Mouse (Mus musculus): ENCODE measurements at regions not wholly inside any gene's neighbourhood (a gene's known extent, or its start where the extent isn't known, plus 50 kb on each side); places are given as distances from the start of the nearest gene placed in this dataset.
"Not testable (repeated sequence)": the region's sequence is repeated elsewhere in the genome, so short reads cannot be mapped to it uniquely, and the experiment has no call there.

DNA sequence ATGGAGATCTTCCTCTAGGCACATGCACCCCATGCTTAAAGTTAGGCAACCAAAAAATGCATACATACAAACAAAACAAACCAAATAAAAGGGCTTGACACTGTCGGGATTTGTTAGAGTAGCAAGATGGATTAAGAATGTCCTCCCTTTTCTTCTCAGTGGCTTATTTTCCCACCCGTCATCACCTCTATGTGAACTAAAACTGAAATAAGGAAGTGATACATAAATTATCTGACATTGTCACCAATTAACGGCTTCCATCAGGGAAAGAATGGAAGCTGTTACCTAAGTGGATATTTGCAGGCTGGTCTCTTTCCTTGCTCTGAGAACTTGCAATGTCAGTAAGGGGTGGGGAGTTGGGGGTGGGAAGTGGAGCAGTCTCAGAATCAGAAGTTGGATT, 541.5 kb downstream of the Diaph3 start:
- intact Hi-C loops (cut with DNase I): no loop called here
- DNase-seq: no peak

DNA sequence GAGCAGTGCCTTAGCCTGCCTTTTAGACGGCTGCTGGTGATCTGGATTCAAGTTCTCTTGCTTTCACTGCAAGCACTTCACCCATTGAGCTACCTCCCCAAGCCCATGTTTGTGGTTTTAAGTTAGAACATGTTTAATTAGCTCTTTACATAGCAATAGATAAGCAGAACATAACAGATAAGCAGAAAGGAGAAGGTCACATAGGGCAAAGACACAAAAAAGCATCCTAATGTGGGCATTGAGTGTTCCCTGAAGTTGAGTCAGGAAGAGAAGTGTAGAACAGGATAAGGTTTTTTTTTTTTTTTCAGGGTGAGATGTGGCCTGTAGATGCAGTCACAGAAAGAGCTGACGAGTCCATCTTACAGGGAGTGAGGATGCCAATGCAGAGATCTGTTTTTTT, 552.5 kb downstream of the Diaph3 start:
- no peak for DNase-seq
- intact Hi-C loops (cut with DNase I): no loop called here

DNA sequence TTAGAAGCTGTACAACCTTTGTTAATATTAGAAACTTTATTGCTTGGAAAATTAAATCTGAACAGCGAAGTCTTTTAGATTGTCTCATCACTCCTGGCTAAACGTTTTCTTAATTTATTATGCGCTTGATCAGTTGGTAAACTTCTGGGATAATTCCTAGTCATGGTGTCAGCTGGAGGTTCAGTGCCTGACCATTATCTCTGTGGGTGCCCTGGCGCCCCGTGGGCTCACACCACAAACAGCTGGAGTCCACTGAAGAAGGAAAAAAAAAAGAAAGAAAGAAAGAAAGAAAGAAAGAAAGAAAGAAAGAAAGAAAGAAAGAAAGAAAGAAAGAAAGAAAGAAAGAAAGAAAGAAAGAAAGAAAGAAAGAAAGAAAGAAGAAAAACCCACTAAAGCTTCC, 555.1 kb downstream of the Diaph3 start:
- intact Hi-C loops (cut with DNase I): not testable (repeated sequence)

DNA sequence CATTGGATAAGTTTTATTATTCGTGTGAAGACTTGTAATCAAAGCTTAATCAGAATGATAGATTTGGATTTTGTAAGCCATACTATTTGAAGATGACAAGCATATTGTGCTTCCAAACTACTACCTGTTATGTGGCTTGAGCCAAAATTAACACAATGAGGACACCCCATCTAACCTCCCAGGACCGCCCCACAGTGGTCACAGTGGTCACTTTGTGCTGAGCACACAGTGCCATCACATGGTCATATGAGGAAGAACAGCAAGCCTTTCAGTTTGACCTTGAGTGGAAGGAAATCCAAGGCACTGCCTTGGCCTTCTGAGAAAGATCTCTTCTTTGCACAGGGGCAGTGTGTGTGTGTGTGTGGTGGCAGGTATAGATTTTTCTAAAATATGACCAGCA, 578.3 kb downstream of the Diaph3 start:
- intact Hi-C loops (cut with DNase I): no loop called here
- DNase-seq: peak; percentile 42

More for the DNA sequence above, 555.1 kb downstream of the Diaph3 start:
- not testable (repeated sequence) for DNase-seq

DNA sequence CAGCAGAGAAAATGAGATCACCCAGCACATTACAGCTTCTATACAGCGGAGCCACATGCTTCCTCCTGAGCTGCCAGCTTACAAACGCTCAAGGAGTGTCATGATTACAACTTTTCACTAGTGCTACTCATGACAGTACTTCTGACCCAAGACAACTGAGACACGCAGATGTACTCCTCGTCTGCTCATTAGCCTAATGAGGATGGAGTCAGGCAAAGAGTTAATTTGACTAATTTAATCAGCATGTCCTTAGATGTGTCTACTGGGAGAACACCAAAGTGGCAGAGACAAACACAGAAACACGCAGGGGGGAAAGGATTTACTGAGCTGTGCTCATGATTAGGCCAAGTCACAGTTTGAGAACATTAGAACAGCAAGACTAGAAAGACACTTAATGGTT, 603.0 kb downstream of the Diaph3 start:
- no peak for DNase-seq
- intact Hi-C loops (cut with DNase I): no loop called here

DNA sequence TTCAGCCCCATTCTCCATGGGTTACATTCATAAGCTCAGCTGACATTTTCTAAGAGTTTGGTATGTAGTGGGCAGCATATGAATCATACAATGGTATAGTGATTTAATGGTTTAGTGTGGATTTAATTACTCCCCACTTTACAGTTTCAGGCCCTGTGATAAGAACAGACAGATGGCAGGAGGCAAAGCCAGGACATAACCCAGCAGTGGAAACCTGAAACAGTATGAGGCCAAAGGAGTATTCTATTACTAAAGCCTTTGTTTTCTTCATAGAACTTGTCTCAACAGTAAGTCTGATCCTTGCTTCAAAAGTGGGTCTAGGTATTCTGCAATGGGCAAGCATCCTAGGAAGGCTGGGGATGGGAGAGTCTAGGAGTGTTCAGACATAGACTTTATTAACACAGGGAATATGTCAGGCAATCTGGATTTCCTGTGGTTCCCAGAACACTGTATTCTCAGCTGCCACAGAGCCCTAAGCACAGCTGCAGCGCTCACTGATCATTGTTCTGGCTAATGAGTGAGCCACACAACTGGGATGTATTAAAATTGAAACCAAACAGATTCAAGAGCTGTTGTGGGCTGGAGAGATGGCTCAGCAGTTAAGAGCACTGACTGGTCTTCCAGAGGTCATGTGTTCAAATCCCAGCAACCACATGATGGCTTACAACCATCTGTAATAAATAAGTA, 604.6 kb downstream of the Diaph3 start:
- intact Hi-C loops (cut with DNase I): no loop called here
- DNase-seq: no peak

DNA sequence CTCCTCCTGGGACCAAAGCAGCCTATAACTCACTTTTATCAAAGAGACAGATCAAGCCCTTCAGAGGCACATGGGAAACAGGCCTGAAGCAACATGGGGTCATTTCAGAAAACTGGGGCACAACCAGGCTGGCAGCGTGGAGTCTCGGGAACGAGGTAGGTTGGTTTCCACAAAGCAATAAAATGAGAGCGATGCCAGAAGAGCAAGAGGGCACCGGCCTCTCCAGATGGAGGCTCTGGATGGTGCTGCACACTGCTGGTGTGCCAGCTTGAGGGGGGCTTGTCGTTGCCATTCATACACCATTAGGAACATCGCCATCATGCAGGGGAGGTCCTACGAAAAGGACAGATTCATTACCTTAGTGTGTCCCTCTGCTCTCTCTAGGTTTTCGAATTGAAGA, 630.6 kb downstream of the Diaph3 start:
- peak; percentile 51 for DNase-seq
- intact Hi-C loops (cut with DNase I): no loop called here

DNA sequence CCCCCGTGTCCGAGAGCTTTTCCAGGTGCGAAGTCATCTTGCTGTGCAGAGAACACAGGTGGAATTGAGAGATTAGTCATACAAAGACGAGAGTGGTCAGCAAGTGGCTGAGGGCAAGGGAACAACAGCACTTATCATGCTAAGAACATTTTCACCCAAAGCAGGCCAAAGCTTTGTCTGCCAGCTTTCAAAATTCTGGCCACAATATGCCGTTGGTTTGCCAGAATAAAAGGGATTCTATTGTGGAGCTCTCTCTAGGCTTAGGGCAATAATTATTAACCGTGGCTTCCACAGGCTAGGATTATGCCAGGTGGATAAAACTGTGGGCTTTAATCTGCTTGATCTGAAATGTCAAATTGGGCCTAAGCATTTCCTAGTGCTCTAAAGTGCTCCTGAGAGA, 631.3 kb downstream of the Diaph3 start:
- intact Hi-C loops (cut with DNase I): no loop called here
- DNase-seq: peak; percentile 13

DNA sequence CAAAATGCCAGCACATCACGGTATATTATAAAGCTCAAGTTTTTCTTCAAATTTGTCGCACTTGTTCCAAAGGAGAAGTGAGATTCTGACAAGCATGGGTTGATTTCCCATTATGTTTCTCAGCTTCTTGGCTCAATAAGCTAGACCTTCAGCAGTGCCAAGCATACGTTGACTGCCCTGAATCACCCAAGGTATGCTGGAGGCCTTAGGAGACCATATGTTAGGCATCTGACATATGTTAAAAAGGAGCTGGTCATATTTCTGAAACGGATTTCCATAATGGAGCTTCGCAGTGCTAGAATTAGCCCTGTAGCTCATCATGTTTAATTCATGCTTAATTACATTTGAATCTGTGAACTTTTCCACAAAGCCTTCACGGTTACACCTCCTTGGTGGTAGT, 634.7 kb downstream of the Diaph3 start:
- DNase-seq: peak; percentile 28
- intact Hi-C loops (cut with DNase I): no loop called here

DNA sequence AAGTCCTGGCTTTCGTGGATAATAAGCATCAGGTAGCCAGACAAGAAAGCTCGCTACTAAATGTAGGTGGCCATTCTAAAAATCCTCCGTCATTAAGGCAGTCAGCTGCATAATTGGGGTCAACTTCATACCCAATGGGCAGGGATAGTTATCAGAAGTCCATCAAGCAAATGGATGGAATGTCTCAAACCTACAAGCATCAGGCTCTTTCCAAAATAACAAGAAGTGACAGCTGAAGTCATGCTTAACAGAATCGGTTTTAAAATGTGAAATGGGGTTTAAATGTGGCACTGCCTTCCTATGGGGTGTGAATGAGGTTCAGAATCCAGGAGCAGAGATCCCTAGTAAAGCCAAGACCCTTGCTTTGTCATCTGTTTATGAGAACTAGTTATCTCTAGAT, 650.2 kb downstream of the Diaph3 start:
- intact Hi-C loops (cut with DNase I): no loop called here
- no peak for DNase-seq

DNA sequence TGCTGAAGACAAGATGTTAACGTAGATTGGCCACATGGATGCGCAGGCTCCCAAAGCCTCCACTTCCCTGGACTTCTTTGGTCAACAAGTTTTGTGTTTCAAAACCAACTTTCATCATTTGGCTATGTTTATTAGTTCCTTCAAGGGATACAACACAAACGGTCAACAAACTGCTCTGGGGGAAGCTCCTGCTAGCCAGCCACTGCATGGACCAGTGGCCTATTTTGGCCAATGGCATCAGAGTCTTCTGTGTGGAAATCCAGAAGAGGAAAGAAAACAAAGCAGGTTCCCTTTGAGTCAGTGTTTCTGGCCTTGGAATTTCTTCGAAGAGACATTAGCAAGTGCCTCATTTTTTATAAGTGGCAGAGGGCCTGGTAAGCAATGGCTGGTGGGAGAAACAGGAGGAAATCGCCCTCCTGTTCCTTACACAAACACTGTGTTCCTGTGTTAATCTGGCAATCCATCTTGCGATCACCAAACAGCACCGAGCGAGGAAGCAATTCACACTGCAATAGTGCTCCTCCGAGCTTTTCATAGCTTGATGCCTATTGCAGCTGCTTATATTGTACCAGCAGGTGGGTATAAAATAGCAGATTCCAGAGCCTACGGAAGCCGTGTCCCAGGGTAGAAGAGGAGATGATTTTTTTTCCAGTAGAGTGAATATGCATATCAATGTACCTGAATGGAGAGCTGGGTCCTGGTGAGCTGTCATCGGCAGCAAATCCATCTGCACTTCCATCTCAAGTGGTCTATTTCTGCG, 651.0 kb downstream of the Diaph3 start:
- intact Hi-C loops (cut with DNase I): no loop called here
- DNase-seq: peak; percentile 10

DNA sequence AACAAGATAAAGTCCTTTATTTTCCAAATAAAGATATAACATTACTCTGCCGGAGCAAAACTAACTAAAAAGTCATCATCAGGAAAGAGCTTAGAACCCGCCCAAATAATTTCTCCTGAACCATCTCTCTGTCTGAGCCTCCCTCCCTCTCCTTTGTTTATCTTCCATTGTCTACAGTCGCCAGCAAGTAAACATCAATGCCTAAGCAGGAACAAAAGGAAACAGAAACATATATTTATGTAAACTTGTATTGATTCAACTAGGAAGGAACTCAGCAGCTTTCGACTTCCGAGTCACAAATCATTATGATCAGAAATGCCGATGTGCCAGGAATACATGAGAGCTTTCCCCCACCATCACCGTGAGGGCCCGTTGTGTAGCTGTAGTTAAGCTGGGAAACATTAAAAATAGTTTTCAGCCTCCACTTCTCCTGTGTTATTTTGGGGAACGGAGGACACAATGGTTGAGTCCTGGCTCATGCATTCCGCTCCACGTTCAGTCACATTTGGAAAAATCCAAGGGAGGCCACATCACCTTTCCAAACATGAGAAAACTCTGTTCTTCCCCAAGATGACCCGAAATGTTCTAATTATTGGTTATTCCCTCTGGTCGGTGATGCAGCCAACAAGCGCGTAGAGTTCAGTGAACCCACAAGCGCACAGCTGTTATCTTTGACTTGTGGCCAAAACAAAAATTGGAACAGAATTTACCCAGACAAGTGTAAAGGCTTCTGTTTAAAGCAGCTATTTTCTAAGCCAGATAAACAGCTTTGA, 651.8 kb downstream of the Diaph3 start:
- intact Hi-C loops (cut with DNase I): no loop called here

DNA sequence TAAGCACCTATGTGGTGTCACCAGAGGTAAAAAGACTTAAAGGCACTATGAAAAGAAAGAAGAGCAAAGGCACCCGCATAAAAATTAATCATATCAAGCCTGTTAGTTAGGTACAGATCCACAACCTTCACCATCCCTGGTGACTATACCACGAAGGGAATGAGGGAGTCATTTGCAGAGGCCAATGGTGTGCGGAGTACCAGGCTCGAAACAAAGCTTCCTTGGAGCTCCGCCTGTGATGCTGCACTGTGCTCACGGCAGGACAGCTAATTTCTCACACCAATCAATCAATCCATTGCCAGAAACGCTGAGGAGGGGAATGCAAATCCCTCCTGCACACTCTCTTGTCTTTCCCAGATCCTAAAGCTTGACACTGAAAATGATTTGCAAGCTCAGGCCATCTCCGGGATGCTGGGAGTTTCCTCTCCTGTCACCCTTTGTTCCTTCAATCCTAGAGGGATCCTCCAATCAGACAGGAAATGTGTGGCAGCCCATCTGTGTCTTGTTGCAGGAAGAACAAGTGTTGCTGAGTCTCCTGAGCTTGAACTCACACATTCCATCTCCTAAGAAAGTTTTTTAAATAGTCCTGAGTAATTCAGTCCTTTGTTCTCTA, 653.6 kb downstream of the Diaph3 start:
- no peak for DNase-seq

More for the DNA sequence above, 651.8 kb downstream of the Diaph3 start:
- peak; percentile 60 for DNase-seq

DNA sequence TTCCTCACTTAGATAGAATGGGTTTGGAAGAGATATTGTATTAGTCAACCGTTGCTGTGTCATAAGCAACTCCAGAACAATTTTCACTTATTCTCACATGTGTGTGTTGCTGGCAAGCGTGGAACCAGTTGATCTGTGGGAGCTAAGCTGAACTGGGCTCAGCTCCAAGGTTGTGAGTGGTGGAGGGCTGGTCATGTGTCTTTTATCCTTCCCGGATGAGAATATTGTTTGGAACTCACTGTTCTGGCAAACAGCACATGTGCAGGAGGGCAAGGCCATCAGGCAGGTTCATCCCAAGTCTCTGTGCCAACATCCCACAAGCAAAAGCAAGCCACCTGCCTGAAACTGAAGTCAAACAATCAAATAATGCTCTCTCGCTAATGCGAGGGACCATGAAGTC, 656.8 kb downstream of the Diaph3 start:
- intact Hi-C loops (cut with DNase I): no loop called here
- peak; percentile 70 for DNase-seq

More for the DNA sequence above, 653.6 kb downstream of the Diaph3 start:
- intact Hi-C loops (cut with DNase I): no loop called here

DNA sequence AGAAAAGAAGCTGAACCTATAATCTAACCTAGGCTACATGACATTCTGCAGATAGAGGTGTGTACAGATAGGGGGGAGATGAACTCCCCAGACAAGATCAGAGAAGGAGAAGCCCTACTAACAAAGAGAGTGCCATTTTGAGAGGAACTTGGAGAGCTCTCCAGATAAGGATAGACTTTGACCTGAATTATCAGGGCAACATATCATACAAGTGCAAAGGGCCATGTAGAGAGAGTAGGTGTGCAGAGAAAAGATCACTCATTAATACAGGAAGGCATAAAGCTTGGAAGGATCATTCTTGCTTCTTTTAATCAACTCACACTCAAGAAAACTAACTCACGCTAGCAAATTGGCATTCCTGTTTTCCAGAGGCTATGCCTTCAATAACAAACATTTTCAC, 667.4 kb downstream of the Diaph3 start:
- DNase-seq: no peak
- intact Hi-C loops (cut with DNase I): no loop called here

DNA sequence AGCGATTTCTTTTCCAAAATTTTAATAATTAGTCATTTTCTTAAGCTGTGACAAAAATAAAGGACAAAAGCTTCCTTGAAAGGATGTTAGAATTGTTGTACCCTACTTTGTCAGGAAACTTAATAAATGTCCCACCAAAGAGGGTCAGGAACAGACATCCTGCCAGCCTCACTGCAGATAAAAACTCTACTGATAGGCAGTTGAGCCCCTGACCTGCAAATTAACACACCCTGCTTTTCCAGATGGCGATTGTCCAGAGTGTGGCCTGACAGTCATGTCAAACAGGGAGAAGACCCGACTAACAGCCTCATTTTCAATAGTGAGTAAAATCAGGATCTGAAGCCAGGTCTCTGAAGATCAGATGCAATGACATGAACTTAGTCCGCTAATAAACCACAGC, 670.6 kb downstream of the Diaph3 start:
- intact Hi-C loops (cut with DNase I): no loop called here
- DNase-seq: no peak

DNA sequence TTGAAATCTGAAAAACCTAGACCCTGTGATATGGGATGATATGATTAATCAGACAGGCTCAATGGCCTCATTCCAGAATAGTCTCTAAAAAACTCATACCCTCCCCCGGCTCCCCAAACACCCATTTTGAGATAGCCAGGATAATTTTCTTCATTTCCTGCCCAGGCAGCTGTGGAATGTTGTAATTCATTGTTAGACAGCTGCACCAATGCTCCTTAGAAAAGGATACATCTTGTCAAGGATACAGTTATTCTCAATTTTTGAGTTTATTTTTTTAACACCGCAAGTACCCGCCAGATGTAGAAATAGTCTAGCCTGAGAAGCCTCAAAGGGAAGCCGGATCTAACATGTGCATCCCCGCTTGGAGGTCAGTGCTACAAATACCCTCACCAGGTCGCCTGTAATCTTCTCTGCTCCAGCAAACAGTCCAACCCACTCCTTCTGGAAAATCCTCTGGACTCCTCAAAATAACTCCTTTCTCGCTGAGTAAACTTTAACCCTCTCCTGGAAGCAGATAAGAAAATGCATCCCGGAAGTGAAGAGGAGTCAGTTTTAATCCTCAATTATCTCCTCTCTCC, 673.1 kb downstream of the Diaph3 start:
- no peak for DNase-seq
- intact Hi-C loops (cut with DNase I): no loop called here

DNA sequence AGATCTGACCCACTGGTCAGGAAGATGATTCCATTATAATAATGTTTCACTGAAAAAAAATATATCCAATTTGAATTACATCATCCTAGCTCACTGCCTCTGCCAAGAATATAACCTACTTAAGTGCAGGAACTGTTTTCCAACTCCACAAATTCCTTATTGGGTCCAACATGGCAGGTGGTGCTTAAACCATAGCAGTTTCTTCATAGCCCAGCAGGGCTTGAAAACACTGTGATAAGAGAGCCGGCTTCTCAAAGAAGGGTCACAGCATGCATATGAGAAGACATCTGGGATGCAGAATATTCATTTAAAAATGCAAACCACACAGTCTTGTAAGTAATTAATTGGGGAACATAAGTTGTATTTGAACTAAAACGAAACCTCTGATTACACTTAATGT, 677.6 kb downstream of the Diaph3 start:
- no peak for DNase-seq

DNA sequence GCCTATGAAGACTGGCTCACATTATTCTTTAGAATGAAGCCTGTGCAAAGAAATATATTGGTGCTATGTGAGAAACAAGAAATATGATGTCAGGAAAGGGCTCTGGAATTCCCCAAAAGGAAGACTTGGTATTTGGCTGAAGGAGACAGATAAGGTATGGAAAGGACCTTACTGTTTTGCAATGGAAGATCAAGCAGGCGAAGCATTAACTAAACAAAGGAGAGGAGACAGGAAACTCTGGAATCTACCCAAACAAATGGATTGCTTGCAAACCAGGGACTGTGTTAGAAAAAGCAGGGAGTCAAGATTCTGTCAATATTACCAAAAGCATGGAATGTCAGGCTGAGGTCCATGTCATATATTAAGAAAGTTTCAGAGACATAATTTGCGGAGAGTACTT, 687.9 kb downstream of the Diaph3 start:
- intact Hi-C loops (cut with DNase I): no loop called here
- DNase-seq: no peak

More for the DNA sequence above, 677.6 kb downstream of the Diaph3 start:
- intact Hi-C loops (cut with DNase I): no loop called here

DNA sequence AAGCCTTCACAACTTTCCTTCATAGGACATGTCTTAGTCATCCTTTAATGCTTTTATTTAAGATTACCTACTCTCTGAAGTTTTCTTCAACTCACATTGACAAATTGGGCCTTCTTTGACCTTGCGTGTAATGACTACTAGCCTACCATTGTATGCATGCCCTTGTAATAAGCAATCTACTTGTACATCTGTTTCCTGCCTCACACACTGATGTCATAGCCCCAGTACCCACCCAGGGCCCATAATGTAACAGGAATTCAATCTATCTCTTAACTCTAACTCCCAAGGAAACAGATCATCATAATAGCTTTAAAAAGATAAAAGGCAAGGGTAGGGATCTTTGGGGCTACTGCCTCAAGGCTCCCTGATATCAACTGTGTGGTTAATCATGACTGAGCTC, 690.4 kb downstream of the Diaph3 start:
- no peak for DNase-seq
- intact Hi-C loops (cut with DNase I): no loop called here

DNA sequence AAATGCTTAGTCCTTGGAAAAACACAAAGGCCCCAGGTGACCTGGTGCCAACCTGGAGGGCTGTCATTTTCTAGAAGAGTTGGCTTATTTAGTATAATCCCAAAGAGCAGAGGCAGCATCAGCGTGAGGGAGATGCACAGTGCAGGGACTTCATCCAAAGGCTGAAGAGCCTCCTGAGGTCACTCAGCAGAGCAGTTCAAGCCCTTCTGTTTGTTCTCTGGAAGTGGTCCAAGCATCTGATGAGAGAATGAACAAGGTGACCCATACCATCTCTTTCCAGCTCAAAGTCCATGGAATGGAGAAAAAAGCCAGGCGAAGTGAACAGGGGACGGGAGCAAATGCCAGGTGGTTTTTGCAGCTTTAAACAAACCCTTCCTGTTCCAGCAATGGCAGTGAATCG, 695.9 kb downstream of the Diaph3 start:
- peak; percentile 25 for DNase-seq
- intact Hi-C loops (cut with DNase I): no loop called here
